Mouse (Mus musculus) lung, embryonic 16.5 days (tissue): ENCODE results near the gene Ahcyl1. TPM values are rescaled to one million over a fixed set of nuclear protein-coding genes. Genes with fewer than 3 reads are reported as not detected.
"Not testable (repeated sequence)": the region's sequence is repeated elsewhere in the genome, so short reads cannot be mapped to it uniquely, and the experiment has no call there.

Experiments
- ATAC-seq: fragments of 200-750 bp; cut with Nextera tagmentation; 2 replicates; pipeline ENCODE4 v1.8.0; 2017; ENCODE audit warnings: low read depth, mild to moderate bottlenecking, moderate library complexity
- H3K27ac ChIP-seq: fragments of 300-500 bp; sonication (generic); 2 replicates; pipeline ENCODE4 v1.5.1; 2014; ENCODE audit warnings: mild to moderate bottlenecking, control low read depth, low read length
- H3K27me3 ChIP-seq: fragments of 300-500 bp; sonication (generic); 2 replicates; pipeline ENCODE4 v1.6.1; 2014; ENCODE audit warnings: low read depth, low read length, mixed read lengths; ENCODE audit not compliant: control insufficient read depth, insufficient read depth
- H3K36me3 ChIP-seq: fragments of 300-500 bp; sonication (generic); 2 replicates; pipeline ENCODE4 v1.6.1; 2014; ENCODE audit warnings: low read length; ENCODE audit not compliant: control insufficient read depth, insufficient read depth
- H3K4me1 ChIP-seq: fragments of 300-500 bp; sonication (generic); replicated peaks from 2 replicates; pipeline ENCODE4 v1.6.1; 2014; ENCODE audit warnings: low read length, mixed read lengths; ENCODE audit not compliant: control insufficient read depth, insufficient read depth
- H3K4me2 ChIP-seq: fragments of 300-500 bp; sonication (generic); 2 replicates; pipeline ENCODE4 v1.6.1; 2014; ENCODE audit warnings: low read depth, low read length, control low read depth
- H3K4me3 ChIP-seq: fragments of 300-500 bp; sonication (generic); 2 replicates; pipeline ENCODE4 v1.5.1; 2014; ENCODE audit warnings: mild to moderate bottlenecking, low read length, control low read depth
- H3K9ac ChIP-seq: fragments of 300-500 bp; sonication (generic); 2 replicates; pipeline ENCODE4 v1.6.1; 2014; ENCODE audit warnings: low read length, control low read depth
- H3K9me3 ChIP-seq: fragments of 300-500 bp; sonication (generic); 2 replicates; pipeline ENCODE4 v1.6.1; 2016; ENCODE audit warnings: low read length; ENCODE audit not compliant: control insufficient read depth
- WGBS: fragments of 180-500 bp; shearing (Covaris S2); extraction: QIAGEN DNeasy Blood & Tissue Kit; methylation state at CpG from one replicate; pipeline ENCODE4 v1.1.7; 2014; 5-methylcytosine and 5-hydroxymethylcytosine counted together
- polyA plus RNA-seq: library from polyadenylated mRNA; unstranded; fragments of >200 nt; fragmentation: Nextera tagmentation; extraction: Ambion mirVana; gene quantifications from 2 replicates; pipeline ENCODE4 v1.2.1, GENCODE M21; 2015

The Ahcyl1 gene
- polyA plus RNA-seq, 1 experiment from 2014 or later, result 76.3 TPM

DNA sequence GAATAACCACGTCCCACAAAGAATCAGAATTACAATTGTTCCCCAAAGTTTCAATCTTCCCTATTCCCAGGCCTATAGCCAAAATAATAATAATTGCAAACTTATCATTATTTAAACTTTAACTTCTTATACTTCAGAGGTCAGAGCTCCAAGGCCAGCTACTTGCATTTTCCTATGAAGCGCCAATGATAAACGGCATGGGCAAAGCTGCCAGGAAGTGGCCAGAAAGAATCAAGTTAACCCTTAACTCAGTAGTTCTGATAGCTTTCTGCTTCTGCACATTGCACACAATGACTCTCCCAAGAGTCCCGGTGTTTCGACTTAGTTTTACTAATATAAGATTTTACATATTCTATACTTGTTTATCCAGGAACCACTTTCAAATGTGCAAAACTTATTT, 46.1 kb downstream of the Ahcyl1 start:
- H3K4me3 ChIP-seq, H3K4me2 ChIP-seq, H3K27ac ChIP-seq, H3K36me3 ChIP-seq, ATAC-seq, H3K9me3 ChIP-seq, H3K9ac ChIP-seq, H3K27me3 ChIP-seq, H3K4me1 ChIP-seq: not testable (repeated sequence)
- 52% methylated on average over 5 of the region's 5 CpGs for WGBS

DNA sequence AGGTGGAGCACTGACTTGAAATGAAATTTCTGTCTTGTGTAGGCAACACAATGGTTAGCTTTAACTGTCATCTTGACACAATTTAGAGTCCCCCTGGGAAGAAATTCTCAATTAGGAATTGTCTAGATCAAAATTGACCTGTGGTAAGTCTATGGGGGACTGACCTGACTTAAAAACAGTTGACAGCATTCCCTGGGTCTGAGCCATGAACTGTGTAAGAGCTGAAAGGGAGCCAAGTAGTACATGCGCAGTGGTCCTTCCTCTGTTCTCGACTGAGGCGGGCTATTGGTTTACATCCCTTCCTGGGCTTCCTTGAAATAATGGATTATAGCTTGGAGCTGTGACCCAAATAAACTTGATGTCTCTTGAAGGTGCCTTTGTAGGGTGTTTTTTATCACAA, 49.4 kb downstream of the Ahcyl1 start:
- no peak overlapping the region for H3K9ac ChIP-seq
- no peaks in the 10 kb centered on the region for H3K36me3 ChIP-seq
- no peaks in the 10 kb centered on the region for H3K9me3 ChIP-seq
- H3K27ac ChIP-seq, result no peak overlapping the region
- H3K4me2 ChIP-seq, result no peak overlapping the region
- no peaks in the 10 kb centered on the region for H3K27me3 ChIP-seq
- no peak for ATAC-seq
- no peaks in the 10 kb centered on the region for H3K4me1 ChIP-seq
- 66% methylated on average over 3 of the region's 3 CpGs for WGBS
- H3K4me3 ChIP-seq, result no peak overlapping the region

DNA sequence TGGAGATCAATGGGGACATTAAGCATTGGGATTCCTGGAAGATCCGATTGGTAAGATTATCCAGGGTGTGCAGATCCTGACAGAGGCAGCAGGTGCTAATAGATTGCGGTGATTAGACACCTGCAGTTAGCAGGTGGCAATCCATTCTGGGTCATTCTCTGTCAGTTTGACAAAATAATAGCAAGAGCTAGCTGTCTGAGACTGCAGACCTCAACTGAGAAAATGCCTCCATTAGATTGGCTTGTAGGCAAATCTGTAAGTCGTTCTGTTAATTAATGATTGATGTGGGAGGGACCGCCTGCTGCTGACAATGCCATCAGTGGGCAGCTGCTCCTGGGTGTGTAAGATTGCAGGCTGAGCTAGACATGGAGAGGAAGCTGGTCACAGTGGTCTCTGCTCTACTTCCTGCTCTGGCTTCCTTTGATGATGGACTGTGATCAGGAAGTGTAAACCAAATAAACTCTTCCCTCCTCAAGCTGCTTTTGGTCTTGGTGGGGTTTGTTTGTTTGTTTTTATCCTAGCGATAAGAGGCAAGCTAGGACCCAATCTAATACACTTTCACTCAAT, 58.7 kb downstream of the Ahcyl1 start:
- 53% methylated on average over 5 of the region's 5 CpGs for WGBS
- Histone ChIP-seq H3K4me1 (no peaks in the 10 kb centered on the region), H3K4me2 (no peak overlapping the region), H3K27ac (no peak overlapping the region), H3K9ac (no peak overlapping the region), H3K9me3 (no peaks in the 10 kb centered on the region), H3K4me3 (no peak overlapping the region), H3K36me3 (no peaks in the 10 kb centered on the region), H3K27me3 (no peaks in the 10 kb centered on the region)
- no peak for ATAC-seq

DNA sequence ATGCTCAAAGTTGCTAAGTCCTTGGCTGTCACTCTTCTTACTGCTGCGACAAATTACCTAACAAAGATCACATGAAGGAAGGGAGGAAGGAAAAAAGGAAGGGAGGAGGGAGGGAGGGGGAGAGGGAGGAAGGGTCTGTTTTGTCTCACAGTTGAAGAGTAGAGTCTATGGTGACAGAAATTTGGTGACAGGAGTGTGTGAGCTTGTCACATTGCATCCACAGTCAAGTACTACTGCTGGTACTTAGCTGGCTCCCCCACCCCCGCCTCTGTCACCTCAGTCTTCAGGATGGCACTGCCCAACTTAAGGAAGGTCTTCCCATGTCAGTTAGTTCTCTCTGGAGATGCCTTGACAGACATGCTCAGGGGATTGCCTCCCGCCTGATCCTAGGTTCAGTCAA, 60.1 kb downstream of the Ahcyl1 start:
- Histone ChIP-seq H3K27me3 (no peaks in the 10 kb centered on the region), H3K36me3 (no peaks in the 10 kb centered on the region), H3K9ac (no peak overlapping the region), H3K4me3 (no peak overlapping the region), H3K4me2 (no peak overlapping the region), H3K9me3 (no peaks in the 10 kb centered on the region), H3K27ac (no peak overlapping the region), H3K4me1 (no peaks in the 10 kb centered on the region)
- no peak for ATAC-seq
- 57% methylated on average over 3 of the region's 3 CpGs for WGBS

DNA sequence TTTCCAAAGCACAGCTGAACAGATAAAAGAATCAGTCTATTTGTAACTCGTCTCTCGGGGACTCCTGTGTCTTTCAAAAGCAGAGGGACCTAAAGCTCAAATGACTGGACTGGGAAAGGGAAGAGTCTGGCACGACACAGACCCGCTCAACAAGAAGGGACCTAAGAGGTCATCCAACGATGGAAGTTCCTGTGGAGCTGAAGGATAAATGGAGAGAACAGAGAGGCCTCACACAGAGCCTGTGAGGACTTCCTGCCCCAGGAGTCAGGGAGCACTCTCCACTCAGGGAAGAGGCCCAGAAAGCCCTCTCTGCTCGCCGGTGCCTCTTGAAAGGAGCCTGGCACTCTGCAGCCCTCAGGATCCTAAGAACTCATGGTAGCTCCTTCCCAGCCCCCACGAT, 60.5 kb downstream of the Ahcyl1 start:
- ATAC-seq, result no peak
- H3K27ac ChIP-seq, result no peak overlapping the region
- no peaks in the 10 kb centered on the region for H3K36me3 ChIP-seq
- no peaks in the 10 kb centered on the region for H3K4me1 ChIP-seq
- no peaks in the 10 kb centered on the region for H3K27me3 ChIP-seq
- H3K4me2 ChIP-seq, result no peak overlapping the region
- 38% methylated on average over 8 of the region's 8 CpGs for WGBS
- no peak overlapping the region for H3K9ac ChIP-seq
- no peak overlapping the region for H3K4me3 ChIP-seq
- no peaks in the 10 kb centered on the region for H3K9me3 ChIP-seq

DNA sequence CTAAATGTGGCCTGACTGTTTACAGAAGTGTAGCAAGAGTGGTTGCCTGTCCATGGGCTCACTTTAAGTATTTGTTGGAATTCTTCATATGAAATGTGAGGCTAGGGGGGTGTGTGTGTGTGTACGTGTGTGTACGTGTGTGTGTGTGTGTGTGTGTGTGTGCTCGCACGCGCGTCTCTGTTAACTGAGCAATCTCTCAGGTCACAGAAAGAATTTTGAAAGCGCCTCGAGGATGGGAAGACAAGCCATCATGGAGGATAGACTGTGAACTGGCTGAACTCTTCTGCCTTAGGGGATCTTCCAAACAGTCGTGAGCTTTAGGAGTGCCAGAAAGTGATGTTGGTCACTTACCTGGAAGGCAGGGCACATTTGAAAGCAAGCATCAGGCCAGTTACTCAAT, 62.5 kb downstream of the Ahcyl1 start:
- Histone ChIP-seq H3K27me3 (no peaks in the 10 kb centered on the region), H3K4me1 (peaks cover 3% of the 10 kb centered on the region), H3K4me2 (no peak overlapping the region), H3K27ac (no peak overlapping the region), H3K9me3 (no peaks in the 10 kb centered on the region), H3K4me3 (no peak overlapping the region), H3K9ac (no peak overlapping the region), H3K36me3 (no peaks in the 10 kb centered on the region)
- ATAC-seq, result no peak
- 85% methylated on average over 9 of the region's 9 CpGs for WGBS

DNA sequence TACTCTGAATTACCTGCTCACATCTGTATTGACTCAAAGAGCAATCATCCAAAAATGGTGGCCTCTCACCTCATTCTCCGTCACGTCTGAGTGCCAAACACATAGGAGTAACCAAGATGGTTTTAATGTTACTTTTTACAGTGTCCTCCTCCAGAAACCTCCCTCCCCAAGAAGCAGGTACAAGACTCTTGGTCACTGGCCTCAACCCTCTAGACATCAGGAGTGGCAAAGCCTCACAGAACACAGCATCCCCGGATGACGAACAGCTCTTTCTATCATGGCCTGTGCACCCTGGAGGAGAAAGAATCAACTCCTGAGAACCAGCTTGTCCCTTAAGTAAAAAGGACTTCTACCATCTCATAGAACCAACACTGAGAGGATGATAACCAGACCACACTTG, 63.6 kb downstream of the Ahcyl1 start:
- peaks cover 3% of the 10 kb centered on the region for H3K4me1 ChIP-seq
- no peak for ATAC-seq
- no peak overlapping the region for H3K9ac ChIP-seq
- H3K36me3 ChIP-seq, result no peaks in the 10 kb centered on the region
- H3K4me2 ChIP-seq, result no peak overlapping the region
- no peak overlapping the region for H3K4me3 ChIP-seq
- no peaks in the 10 kb centered on the region for H3K27me3 ChIP-seq
- no peaks in the 10 kb centered on the region for H3K9me3 ChIP-seq
- WGBS, result 89% methylated on average over 4 of the region's 4 CpGs
- no peak overlapping the region for H3K27ac ChIP-seq

DNA sequence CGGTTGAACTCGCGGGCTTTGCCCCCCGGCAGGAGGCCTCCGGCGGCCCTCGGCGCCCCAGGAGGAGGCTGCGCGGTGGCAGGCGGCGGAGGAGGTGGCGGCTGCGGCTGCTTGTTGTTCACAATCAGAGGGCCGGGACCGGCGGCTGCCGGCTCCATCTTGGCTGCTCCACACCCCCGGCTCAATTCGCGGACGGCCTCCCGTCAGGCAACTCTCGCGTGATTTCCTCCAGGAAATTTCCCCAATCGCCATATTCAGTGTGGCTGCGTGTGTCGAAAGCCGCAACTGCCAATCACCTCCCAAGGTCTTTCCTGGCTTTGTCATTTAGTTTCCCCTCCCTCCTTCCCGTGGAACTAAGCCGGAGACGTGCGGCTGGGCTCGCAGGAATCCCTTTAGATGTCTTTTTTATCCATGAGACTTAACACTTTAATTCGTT, 64.8 kb downstream of the Ahcyl1 start, which contains the start of gene Strip1:
Strip1 (minus strand) TSS at position 172 of the 436 bp plus-strand sequence.
- WGBS, result under 1% methylated on average over 35 of the region's 35 CpGs
- Histone ChIP-seq H3K4me2 (peak within 1 kb of the TSS; percentile 84), H3K4me3 (peak within 1 kb of the TSS; percentile 100), H3K4me1 (peaks cover 3% of the 10 kb centered on the region), H3K27ac (peak within 1 kb of the TSS; percentile 84), H3K9ac (peak within 1 kb of the TSS; percentile 96), H3K27me3 (no peaks in the 10 kb centered on the region), H3K9me3 (no peaks in the 10 kb centered on the region), H3K36me3 (peaks cover 7% of the 10 kb centered on the region)
- peak; percentile 98 for ATAC-seq

DNA sequence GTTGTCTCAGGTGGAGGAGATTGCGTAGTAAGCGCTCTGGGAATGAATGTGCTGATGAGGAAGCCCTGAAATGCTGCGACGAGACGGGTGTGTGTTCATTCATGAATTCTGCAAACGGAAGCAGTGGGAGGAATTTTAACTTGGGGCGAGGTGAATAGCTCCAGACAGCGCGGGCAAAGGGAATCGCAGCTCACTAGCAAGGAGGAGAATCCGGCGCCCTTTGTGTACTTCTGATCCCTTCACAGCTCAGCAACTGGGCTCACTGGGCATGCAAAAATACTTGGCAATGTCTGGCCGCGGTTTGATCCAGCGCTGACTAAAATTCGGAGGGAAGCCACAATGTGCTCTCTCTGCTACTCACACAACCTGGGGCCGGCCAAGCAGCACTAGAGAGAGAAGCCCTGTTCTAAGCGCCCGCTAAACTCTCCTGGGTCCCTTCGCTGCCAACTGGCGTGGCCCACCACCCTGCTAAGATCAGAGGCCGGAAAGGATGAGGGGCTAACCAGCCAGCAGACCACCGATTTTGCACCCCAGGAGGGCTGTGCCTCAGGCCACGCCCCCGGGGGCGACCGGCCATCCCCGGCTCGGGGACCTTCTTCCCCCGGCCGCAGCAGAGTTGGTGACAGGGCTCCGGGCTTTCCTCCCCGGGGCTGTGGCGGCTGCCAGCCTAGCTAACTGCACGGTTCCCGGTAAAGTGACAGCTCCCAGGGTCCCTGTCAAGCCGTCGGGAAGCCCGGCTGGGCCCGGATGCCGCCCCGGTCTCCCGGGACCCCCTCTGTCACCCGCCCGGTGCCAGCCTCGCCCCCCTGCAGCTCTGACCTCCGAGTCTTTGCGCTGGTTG, 65.5 kb downstream of the Ahcyl1 start, which contains the start of gene Gm10961:
Gm10961 (plus strand) TSS at position 641 of the 841 bp plus-strand sequence.
- Histone ChIP-seq H3K4me3 (peak within 1 kb of the TSS; percentile 100), H3K36me3 (peaks cover 13% of the 10 kb centered on the region), H3K9me3 (no peaks in the 10 kb centered on the region), H3K9ac (peak within 1 kb of the TSS; percentile 96), H3K4me1 (peaks cover 3% of the 10 kb centered on the region), H3K27ac (peak within 1 kb of the TSS; percentile 84), H3K4me2 (peak within 1 kb of the TSS; percentile 84), H3K27me3 (no peaks in the 10 kb centered on the region)
- WGBS, result under 1% methylated on average over 48 of the region's 48 CpGs
- peak; percentile 77 for ATAC-seq
